Mouse (Mus musculus): ENCODE measurements at regions not wholly inside any gene's neighbourhood (a gene's known extent, or its start where the extent isn't known, plus 50 kb on each side); places are given as distances from the start of the nearest gene placed in this dataset.
A peak's percentile ranks its signal among the peaks of the same experiment; 100 is the strongest.

DNA sequence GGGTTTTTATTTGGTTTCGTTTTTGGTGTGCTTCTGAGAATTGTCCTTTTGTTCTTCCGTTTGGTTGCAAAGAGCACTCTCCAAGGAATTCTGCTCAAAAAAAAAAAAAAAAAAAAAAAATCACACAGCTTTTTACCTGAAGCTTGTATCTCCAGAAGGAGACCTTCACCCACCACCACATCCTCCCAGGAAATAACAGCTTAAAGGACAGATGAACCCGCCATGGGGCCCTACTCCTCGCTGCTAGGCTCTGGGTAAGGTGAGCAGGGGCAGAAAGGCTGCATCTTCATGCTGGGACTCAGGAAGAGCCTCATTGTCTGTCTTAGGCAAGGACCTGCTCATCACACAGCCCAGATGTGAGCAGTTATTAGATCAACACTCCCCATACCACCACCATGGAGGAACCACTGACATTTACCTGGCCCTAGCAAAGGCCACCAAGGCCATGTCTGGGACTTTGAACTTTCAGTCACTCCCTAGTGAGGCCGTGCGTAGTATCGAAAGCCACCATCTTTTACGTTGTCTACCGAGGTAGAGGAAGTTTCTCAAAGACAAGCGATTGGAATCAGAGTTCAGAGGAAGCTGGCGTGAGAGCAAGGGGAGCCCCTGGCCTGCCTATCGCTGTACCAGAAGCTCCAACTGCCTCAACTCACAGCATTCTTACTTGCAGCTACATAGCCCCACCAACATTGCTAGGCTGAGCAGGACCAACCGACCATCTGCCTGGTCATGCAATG, 97.1 kb downstream of the Tomm20 start:
- Histone ChIP-seq H3K27me3 (ENCODE audit: control insufficient read depth, insufficient read depth, low read length) (no peaks in the 10 kb centered on the region), H3K27ac (ENCODE audit: low read depth, low read length) (no peak overlapping the region), H3K4me3 (ENCODE audit: low read length) (no peak overlapping the region), H3K4me2 (replicated peaks; ENCODE audit: low read depth, low read length) (no peak overlapping the region), H3K36me3 (ENCODE audit: control insufficient read depth, insufficient read depth, low read length) (no peaks in the 10 kb centered on the region), H3K9me3 (ENCODE audit: control insufficient read depth, low read length) (no peaks in the 10 kb centered on the region), H3K9ac (ENCODE audit: low read depth, low read length) (no peak overlapping the region), H3K4me1 (ENCODE audit: control insufficient read depth, insufficient read depth, low read length) (peaks cover 16% of the 10 kb centered on the region)
- WGBS = 84% methylated on average over 13 of the region's 13 CpGs
- no peak for ATAC-seq (ENCODE audit: low FRiP score, low TSS enrichment)

DNA sequence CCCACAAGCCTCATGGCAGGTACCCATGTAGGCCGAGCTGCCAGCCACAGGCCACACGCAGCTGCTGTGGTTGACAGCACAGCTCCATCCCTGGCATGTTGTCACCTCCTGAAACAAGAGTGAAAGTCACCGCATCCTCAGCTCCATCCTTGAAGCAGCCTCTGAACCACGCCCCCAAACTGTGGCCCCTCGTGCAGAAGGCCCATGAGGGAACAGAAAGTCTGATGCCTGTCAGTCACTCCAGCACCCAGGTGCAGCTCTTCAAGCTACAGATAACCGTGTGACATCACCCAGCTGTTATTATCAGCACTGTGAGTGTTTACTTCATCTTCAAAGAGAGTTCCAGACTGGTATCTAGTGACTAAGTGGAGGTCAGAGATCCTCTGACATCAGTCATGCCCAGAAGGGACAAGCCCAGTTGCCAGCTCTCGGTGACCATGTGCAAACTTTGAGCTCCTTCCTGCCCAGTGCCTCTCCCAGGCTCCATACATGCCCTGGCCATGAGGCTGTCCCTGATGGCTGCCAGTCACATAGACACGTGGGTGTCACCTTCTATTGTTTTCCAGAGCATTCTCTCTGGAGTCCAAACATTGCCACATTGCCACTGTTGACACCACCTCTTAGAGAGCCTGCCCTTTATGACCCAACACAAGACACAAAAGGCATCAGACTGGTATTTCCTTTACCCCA, 97.8 kb downstream of the Tomm20 start:
- H3K27me3 ChIP-seq (ENCODE audit: control insufficient read depth, insufficient read depth, low read length) = no peaks in the 10 kb centered on the region
- 53% methylated on average over 8 of the region's 8 CpGs for WGBS
- H3K4me3 ChIP-seq (ENCODE audit: low read length) = no peak overlapping the region
- H3K9me3 ChIP-seq (ENCODE audit: control insufficient read depth, low read length) = no peaks in the 10 kb centered on the region
- no peaks in the 10 kb centered on the region for H3K36me3 ChIP-seq (ENCODE audit: control insufficient read depth, insufficient read depth, low read length)
- H3K27ac ChIP-seq (ENCODE audit: low read depth, low read length) = no peak overlapping the region
- ATAC-seq (ENCODE audit: low FRiP score, low TSS enrichment) = no peak; the same call in 1 of the 2 replicates
- peaks cover 16% of the 10 kb centered on the region for H3K4me1 ChIP-seq (ENCODE audit: control insufficient read depth, insufficient read depth, low read length)
- H3K9ac ChIP-seq (ENCODE audit: low read depth, low read length) = no peak overlapping the region
- H3K4me2 ChIP-seq (replicated peaks; ENCODE audit: low read depth, low read length) = no peak overlapping the region

DNA sequence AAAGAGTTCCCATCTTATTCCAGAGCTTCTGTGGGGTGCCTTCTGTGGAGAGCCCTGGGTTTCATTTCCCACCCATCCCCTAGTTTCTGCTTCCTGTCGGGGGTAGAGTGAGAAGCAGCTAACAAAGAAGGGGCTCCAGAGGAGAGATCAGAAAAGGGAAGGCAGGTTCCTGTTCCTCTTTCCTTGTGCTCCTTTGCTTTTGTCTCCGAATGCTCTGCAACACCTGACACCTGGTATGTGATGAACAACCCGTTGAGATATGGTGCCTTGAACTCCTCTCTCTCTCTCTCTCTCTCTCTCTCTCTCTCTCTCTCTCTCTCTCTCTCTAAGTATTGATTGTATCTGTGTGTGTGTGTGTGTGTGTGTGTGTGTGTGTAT, 99.5 kb downstream of the Tomm20 start:
- 64% methylated on average over 3 of the region's 3 CpGs for WGBS
- Histone ChIP-seq H3K27me3 (ENCODE audit: control insufficient read depth, insufficient read depth, low read length) (no peaks in the 10 kb centered on the region), H3K4me3 (ENCODE audit: low read length) (no peak overlapping the region), H3K4me2 (replicated peaks; ENCODE audit: low read depth, low read length) (no peak overlapping the region), H3K27ac (ENCODE audit: low read depth, low read length) (no peak overlapping the region), H3K9ac (ENCODE audit: low read depth, low read length) (no peak overlapping the region), H3K36me3 (ENCODE audit: control insufficient read depth, insufficient read depth, low read length) (no peaks in the 10 kb centered on the region), H3K4me1 (ENCODE audit: control insufficient read depth, insufficient read depth, low read length) (peaks cover 16% of the 10 kb centered on the region), H3K9me3 (ENCODE audit: control insufficient read depth, low read length) (no peaks in the 10 kb centered on the region)
- ATAC-seq (ENCODE audit: low FRiP score, low TSS enrichment) = no peak

DNA sequence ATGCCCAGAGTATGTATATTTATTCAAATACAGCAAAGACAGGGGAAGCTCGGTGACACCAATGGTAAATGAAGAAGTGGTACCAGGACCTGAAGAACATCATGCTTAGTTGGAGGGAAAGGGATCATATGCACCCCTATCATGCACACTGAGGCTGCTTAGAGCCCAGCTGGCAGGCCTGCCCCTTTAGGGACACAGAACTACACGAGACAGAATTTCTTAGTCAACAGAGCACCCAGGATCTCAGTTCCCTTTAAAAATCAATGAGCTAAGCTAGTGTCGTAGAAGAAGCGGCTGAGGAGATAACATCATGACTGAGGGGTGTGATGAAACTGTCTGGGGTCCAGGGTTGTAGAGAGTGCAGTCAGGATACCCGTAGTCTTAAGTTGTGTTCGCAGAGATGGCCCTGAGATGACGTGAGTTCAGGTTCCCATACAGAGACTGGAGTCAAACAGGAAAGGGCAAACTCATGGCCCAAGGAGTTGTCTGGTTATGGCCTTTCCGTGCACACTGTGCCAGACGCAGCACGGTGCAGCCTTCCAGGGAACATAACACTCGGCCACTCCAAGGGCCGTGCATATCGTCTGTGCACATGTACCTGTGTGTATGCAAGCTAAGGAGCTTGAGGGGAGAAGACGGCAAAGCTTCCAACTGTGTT, 100.0 kb downstream of the Tomm20 start:
- 86% methylated on average over 14 of the region's 14 CpGs for WGBS
- Histone ChIP-seq H3K4me1 (ENCODE audit: control insufficient read depth, insufficient read depth, low read length) (peaks cover 20% of the 10 kb centered on the region), H3K27ac (ENCODE audit: low read depth, low read length) (no peak overlapping the region)

DNA sequence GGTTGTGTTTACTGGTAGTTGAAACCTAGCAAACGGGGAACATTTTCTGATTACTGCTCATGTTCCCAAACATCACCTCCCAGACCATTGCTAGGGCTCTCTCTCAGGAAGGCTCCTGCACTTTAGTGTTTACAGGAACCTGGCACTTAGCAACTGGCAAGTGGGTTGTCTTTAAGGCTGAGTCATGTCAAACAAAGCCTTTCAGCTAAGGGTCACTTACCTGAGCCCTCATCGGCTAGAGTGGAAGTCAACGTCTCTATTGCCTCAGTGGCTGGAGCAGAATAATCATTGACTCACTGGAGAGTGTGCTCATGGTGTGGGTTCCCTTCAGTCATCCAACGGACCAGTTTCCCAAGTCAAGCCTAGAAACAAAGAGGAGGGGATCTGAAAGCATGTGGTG, 101.0 kb downstream of the Tomm20 start:
- H3K36me3 ChIP-seq (ENCODE audit: control insufficient read depth, insufficient read depth, low read length) = no peaks in the 10 kb centered on the region
- no peaks in the 10 kb centered on the region for H3K27me3 ChIP-seq (ENCODE audit: control insufficient read depth, insufficient read depth, low read length)
- WGBS = 84% methylated on average over 4 of the region's 4 CpGs
- no peak overlapping the region for H3K4me2 ChIP-seq (replicated peaks; ENCODE audit: low read depth, low read length)
- H3K9ac ChIP-seq (ENCODE audit: low read depth, low read length) = no peak overlapping the region
- no peak overlapping the region for H3K4me3 ChIP-seq (ENCODE audit: low read length)
- ATAC-seq (ENCODE audit: low FRiP score, low TSS enrichment) = no peak
- no peaks in the 10 kb centered on the region for H3K9me3 ChIP-seq (ENCODE audit: control insufficient read depth, low read length)
- peaks cover 19% of the 10 kb centered on the region for H3K4me1 ChIP-seq (ENCODE audit: control insufficient read depth, insufficient read depth, low read length)
- H3K27ac ChIP-seq (ENCODE audit: low read depth, low read length) = no peak overlapping the region

More for the DNA sequence above, 100.0 kb downstream of the Tomm20 start:
- Histone ChIP-seq H3K27me3 (ENCODE audit: control insufficient read depth, insufficient read depth, low read length) (no peaks in the 10 kb centered on the region), H3K4me2 (replicated peaks; ENCODE audit: low read depth, low read length) (no peak overlapping the region), H3K36me3 (ENCODE audit: control insufficient read depth, insufficient read depth, low read length) (no peaks in the 10 kb centered on the region), H3K9me3 (ENCODE audit: control insufficient read depth, low read length) (no peaks in the 10 kb centered on the region), H3K4me3 (ENCODE audit: low read length) (no peak overlapping the region), H3K9ac (ENCODE audit: low read depth, low read length) (no peak overlapping the region)
- no peak for ATAC-seq (ENCODE audit: low FRiP score, low TSS enrichment)

DNA sequence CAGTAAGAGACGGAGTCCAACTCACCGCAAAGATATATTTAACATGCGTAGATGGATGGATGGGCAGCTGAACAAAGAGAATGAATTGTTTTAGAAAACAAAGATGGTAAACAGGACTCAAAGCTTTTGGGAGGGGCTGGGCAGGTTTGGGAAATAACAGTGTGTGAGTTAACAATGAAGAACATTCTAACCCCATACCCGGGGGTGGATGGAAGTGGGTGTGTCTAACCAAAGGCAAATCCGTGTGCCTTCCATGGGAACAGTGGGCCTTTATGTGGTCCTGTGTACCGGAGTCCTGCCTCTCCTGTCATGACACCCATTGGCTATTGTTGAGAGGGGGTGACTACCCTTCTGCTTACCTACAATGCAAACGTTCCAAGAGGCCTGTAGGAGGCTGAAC, 104.5 kb downstream of the Tomm20 start:
- Histone ChIP-seq H3K9ac (ENCODE audit: low read depth, low read length) (no peak overlapping the region), H3K9me3 (ENCODE audit: control insufficient read depth, low read length) (no peaks in the 10 kb centered on the region), H3K27ac (ENCODE audit: low read depth, low read length) (no peak overlapping the region), H3K4me1 (ENCODE audit: control insufficient read depth, insufficient read depth, low read length) (peaks cover 35% of the 10 kb centered on the region), H3K4me2 (replicated peaks; ENCODE audit: low read depth, low read length) (no peak overlapping the region), H3K36me3 (ENCODE audit: control insufficient read depth, insufficient read depth, low read length) (no peaks in the 10 kb centered on the region), H3K27me3 (ENCODE audit: control insufficient read depth, insufficient read depth, low read length) (no peaks in the 10 kb centered on the region), H3K4me3 (ENCODE audit: low read length) (no peak overlapping the region)
- WGBS = 79% methylated on average over 7 of the region's 7 CpGs
- no peak for ATAC-seq (ENCODE audit: low FRiP score, low TSS enrichment)

DNA sequence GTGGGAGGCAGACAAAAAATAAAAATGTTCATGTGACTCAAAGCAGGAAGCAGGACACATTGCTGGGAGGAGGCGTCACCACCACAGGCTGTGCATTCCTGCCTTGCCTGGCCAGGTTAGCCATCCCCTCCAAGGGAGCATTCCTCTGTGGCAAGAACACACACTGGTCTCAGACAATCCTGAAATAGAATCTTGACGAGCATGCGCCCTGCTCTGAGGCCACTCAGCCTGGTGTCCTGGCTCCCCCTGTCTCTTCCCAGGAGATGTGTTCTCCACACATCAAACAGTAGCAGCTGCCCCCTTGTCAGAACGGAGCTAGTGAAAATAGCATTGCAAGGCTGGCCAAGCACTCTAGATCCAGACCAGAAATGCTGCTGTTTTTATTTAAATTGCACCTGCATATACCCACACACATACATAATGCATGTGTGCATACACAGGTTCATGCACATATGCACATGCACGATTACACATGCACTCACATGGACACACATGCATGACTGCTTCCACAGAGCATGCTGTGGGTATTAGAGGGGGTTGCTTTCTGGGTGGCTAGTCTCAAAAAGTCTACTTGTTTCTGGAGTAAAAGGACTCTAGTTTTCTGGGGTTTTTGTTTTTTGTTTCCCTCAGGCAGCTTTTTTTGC, 105.8 kb downstream of the Tomm20 start:
- ATAC-seq (ENCODE audit: low FRiP score, low TSS enrichment) = peak; percentile 82
- H3K4me3 ChIP-seq (ENCODE audit: low read length) = no peak overlapping the region
- WGBS = 11% methylated on average over 5 of the region's 5 CpGs
- H3K9me3 ChIP-seq (ENCODE audit: control insufficient read depth, low read length) = no peaks in the 10 kb centered on the region
- peak overlapping the region; percentile 15 for H3K4me2 ChIP-seq (replicated peaks; ENCODE audit: low read depth, low read length)
- peak overlapping the region; percentile 83 for H3K27ac ChIP-seq (ENCODE audit: low read depth, low read length)
- peaks cover 41% of the 10 kb centered on the region for H3K4me1 ChIP-seq (ENCODE audit: control insufficient read depth, insufficient read depth, low read length)
- no peaks in the 10 kb centered on the region for H3K36me3 ChIP-seq (ENCODE audit: control insufficient read depth, insufficient read depth, low read length)
- H3K27me3 ChIP-seq (ENCODE audit: control insufficient read depth, insufficient read depth, low read length) = no peaks in the 10 kb centered on the region
- no peak overlapping the region for H3K9ac ChIP-seq (ENCODE audit: low read depth, low read length)

DNA sequence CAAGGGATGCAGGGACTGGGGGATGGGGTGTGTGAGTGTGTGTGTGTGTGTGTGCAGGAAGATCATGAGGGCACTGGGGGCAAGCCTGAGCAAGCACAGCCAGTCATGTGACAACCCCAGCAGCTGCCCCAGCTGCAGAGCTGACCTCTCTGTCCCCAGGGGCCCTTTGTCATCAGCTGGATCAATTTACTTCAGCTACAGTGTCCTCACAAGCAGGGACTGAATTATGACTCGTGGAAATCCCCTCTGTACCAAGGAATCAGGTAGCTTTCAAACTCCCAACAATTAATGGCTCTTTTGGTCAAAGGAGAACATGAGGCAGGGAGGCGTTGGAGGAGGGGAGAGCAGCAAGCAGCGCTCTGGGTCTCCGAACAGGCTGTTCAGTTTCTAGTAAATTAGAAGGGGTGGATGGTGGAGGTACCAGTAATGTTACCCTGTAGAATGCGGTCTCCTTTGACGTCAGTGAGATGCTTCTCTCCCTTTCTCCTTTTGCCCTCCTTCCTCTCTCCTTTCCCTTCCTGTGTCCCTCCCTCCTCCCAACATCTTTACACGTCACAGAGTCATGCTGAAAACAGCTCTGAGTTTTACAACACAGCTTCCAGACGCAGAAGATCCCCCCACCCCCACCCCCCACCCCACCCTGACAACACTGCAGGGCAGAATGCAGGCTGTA, 106.5 kb downstream of the Tomm20 start:
- Histone ChIP-seq H3K27ac (ENCODE audit: low read depth, low read length) (peak overlapping the region; percentile 83), H3K4me2 (replicated peaks; ENCODE audit: low read depth, low read length) (peak overlapping the region; percentile 15), H3K36me3 (ENCODE audit: control insufficient read depth, insufficient read depth, low read length) (no peaks in the 10 kb centered on the region), H3K4me3 (ENCODE audit: low read length) (no peak overlapping the region), H3K9me3 (ENCODE audit: control insufficient read depth, low read length) (no peaks in the 10 kb centered on the region), H3K4me1 (ENCODE audit: control insufficient read depth, insufficient read depth, low read length) (peaks cover 41% of the 10 kb centered on the region), H3K27me3 (ENCODE audit: control insufficient read depth, insufficient read depth, low read length) (no peaks in the 10 kb centered on the region), H3K9ac (ENCODE audit: low read depth, low read length) (no peak overlapping the region; the same call in 1 of the 2 replicates)
- WGBS = under 1% methylated on average over 8 of the region's 8 CpGs
- ATAC-seq (ENCODE audit: low FRiP score, low TSS enrichment) = peak; percentile 90
